Mouse (Mus musculus): ENCODE results near the gene Calhm6. TPM values are rescaled to one million over a fixed set of nuclear protein-coding genes. Genes with fewer than 3 reads are reported as not detected.

Calhm6 gene
- polyA plus RNA-seq, 1 experiment from 2014 or later: 1.3 TPM

DNA sequence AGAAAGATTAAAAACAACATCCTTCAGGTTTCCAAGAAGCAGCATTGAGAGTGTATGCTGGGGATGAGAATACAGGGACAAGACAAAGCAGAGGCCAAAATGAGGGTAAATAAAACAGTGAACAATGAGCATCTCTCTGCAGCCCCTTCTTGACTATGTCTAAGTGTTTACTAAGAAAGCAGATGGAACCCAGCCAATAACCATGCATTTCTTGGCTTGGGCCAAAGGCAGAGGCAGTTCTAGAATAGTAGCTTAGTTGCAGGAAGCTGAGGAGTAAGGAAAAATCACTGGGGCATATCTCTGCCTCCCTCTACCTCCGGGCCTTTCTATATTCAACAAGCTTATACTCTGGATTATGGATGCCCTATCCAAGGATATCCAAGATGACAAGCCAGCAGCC is 37.3 kb downstream of the Calhm6 start:
- no peak for TF ChIP-seq CTCF (IDR thresholded peaks at IDR 0.05; ENCODE audit: low read depth)
- ATAC-seq (replicated peaks; ENCODE audit: low FRiP score, low read depth): no peak
- no peaks in the 10 kb centered on the region for H3K9me3 ChIP-seq (replicated peaks; ENCODE audit: low read length)
- no peak overlapping the region for H3K4me2 ChIP-seq (ENCODE audit: low read length)
- no peaks in the 10 kb centered on the region for H3K4me1 ChIP-seq (replicated peaks; ENCODE audit: insufficient read depth, low read length)
- no peak overlapping the region for H3K27ac ChIP-seq
- no peak overlapping the region for H3K9ac ChIP-seq (ENCODE audit: low read depth, low read length)
- H3K27me3 ChIP-seq (ENCODE audit: insufficient read depth, low read length): no peaks in the 10 kb centered on the region
- no peaks in the 10 kb centered on the region for H3K36me3 ChIP-seq (ENCODE audit: insufficient read depth, low read length)
- 44% methylated on average over 1 of the region's 1 CpGs for WGBS
- no peak for DNase-seq (ENCODE audit: low spot score)
- H3K4me3 ChIP-seq (replicated peaks; ENCODE audit: low read depth, low read length): no peak overlapping the region

DNA sequence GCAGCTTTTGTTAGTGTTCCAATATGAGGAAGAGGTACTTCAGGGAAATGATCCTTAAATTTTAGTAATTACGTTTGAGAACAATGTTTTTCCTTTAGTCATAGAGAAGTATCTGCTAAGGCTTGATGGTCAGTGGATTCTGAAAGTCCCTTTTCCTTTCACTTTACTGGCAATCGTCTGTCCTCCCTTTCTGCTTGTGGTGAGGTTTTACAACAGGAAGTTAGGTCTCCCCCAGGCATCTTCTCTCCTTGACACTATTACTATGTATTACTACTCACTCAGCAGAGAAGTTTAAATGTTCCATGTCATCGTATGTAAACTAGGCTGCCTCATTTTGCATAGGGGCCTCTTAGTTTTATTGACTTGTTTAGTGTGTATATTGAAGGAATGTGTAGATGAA is 38.3 kb downstream of the Calhm6 start:
- no peaks in the 10 kb centered on the region for H3K9me3 ChIP-seq (replicated peaks; ENCODE audit: low read length)
- no peak overlapping the region for H3K4me3 ChIP-seq (replicated peaks; ENCODE audit: low read depth, low read length)
- H3K36me3 ChIP-seq (ENCODE audit: insufficient read depth, low read length): no peaks in the 10 kb centered on the region
- H3K4me2 ChIP-seq (ENCODE audit: low read length): no peak overlapping the region
- H3K9ac ChIP-seq (ENCODE audit: low read depth, low read length): no peak overlapping the region
- no peak overlapping the region for H3K27ac ChIP-seq
- no peaks in the 10 kb centered on the region for H3K4me1 ChIP-seq (replicated peaks; ENCODE audit: insufficient read depth, low read length)
- DNase-seq (ENCODE audit: low spot score) (no peak), ATAC-seq (replicated peaks; ENCODE audit: low FRiP score, low read depth) (no peak)
- TF ChIP-seq CTCF (IDR thresholded peaks at IDR 0.05; ENCODE audit: low read depth): no peak
- WGBS: 49% methylated on average over 3 of the region's 3 CpGs
- H3K27me3 ChIP-seq (ENCODE audit: insufficient read depth, low read length): no peaks in the 10 kb centered on the region

DNA sequence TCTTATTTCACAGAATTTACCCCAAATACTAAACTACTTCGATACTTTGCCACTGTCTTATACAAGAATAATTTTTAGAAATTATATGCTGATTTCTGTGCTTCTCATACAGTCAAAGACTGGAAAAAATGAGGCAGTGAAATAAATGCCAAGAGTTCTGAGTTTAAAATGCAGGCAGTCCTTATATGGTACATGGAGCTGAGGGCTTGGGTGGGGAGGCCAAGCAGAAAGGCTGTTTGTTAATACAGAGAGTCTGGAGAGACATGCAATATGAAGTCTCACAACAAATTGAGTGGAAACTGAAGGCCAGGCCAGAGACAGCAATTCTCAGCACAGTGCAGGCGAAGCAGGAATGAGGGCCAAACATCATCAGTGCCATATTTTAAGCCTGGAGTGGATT is 39.3 kb downstream of the Calhm6 start:
- H3K36me3 ChIP-seq (ENCODE audit: insufficient read depth, low read length): no peaks in the 10 kb centered on the region
- no peak overlapping the region for H3K9ac ChIP-seq (ENCODE audit: low read depth, low read length)
- H3K9me3 ChIP-seq (replicated peaks; ENCODE audit: low read length): no peaks in the 10 kb centered on the region
- no peak for TF ChIP-seq CTCF (IDR thresholded peaks at IDR 0.05; ENCODE audit: low read depth)
- no peaks in the 10 kb centered on the region for H3K27me3 ChIP-seq (ENCODE audit: insufficient read depth, low read length)
- H3K4me3 ChIP-seq (replicated peaks; ENCODE audit: low read depth, low read length): no peak overlapping the region
- H3K4me2 ChIP-seq (ENCODE audit: low read length): no peak overlapping the region
- H3K4me1 ChIP-seq (replicated peaks; ENCODE audit: insufficient read depth, low read length): no peaks in the 10 kb centered on the region
- ATAC-seq (replicated peaks; ENCODE audit: low FRiP score, low read depth) (no peak), DNase-seq (ENCODE audit: low spot score) (no peak)
- 77% methylated on average over 2 of the region's 2 CpGs for WGBS
- no peak overlapping the region for H3K27ac ChIP-seq

DNA sequence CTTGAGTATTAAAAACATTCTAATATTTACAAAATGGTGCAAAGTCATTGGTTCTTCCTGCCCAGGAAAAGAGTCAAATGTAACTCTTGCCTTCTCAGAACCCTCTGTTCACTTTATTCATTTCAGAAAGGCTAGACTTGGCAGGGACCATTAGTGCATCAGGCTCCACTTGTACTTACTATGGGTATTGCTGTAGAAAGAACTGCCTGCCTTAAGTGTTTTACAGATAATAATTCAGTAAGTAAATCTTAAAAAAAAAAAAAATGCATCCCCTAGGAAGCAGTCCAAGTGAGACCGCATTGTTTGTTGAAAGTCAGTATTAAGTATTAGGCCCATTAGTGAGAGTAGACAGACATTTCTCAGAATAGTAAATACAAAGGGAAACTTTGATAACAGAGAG is 41.3 kb downstream of the Calhm6 start:
- Histone ChIP-seq H3K9ac (ENCODE audit: low read depth, low read length) (no peak overlapping the region), H3K27ac (no peak overlapping the region), H3K4me2 (ENCODE audit: low read length) (no peak overlapping the region), H3K27me3 (ENCODE audit: insufficient read depth, low read length) (no peaks in the 10 kb centered on the region), H3K4me3 (replicated peaks; ENCODE audit: low read depth, low read length) (no peak overlapping the region), H3K4me1 (replicated peaks; ENCODE audit: insufficient read depth, low read length) (no peaks in the 10 kb centered on the region), H3K36me3 (ENCODE audit: insufficient read depth, low read length) (no peaks in the 10 kb centered on the region), H3K9me3 (replicated peaks; ENCODE audit: low read length) (no peaks in the 10 kb centered on the region)
- ATAC-seq (replicated peaks; ENCODE audit: low FRiP score, low read depth): no peak
- no peak for DNase-seq (ENCODE audit: low spot score)
- no peak for TF ChIP-seq CTCF (IDR thresholded peaks at IDR 0.05; ENCODE audit: low read depth)
- WGBS: 94% methylated on average over 1 of the region's 1 CpGs

Other genes with a start within 250 kb of the Calhm6 start
- gene Rsph4a, start 222.9 kb downstream of the Calhm6 start, polyA plus RNA-seq (2015; fragmentation: Nextera tagmentation; extraction: Ambion mirVana): 0.08 and 0.16 TPM in 2 replicates
- gene Zup1, start 176.7 kb downstream of the Calhm6 start, polyA plus RNA-seq (2015; fragmentation: Nextera tagmentation; extraction: Ambion mirVana): 15.4 and 15.5 TPM in 2 replicates
- 142 and 147 TPM in 2 replicates for gene Rwdd1, start 108.4 kb downstream of the Calhm6 start, polyA plus RNA-seq (2015; fragmentation: Nextera tagmentation; extraction: Ambion mirVana)
- gene Trappc3l, start 90.4 kb downstream of the Calhm6 start, polyA plus RNA-seq (2015; fragmentation: Nextera tagmentation; extraction: Ambion mirVana): not detected in 2 replicates
- gene Calhm4, start 83.7 kb downstream of the Calhm6 start, polyA plus RNA-seq (2015; fragmentation: Nextera tagmentation; extraction: Ambion mirVana): not detected in 2 replicates
- gene Calhm5, start 31.5 kb downstream of the Calhm6 start, polyA plus RNA-seq (2015; fragmentation: Nextera tagmentation; extraction: Ambion mirVana): 0.56 and 0.57 TPM in 2 replicates
- gene Dse, start 79.7 kb upstream of the Calhm6 start, polyA plus RNA-seq (2015; fragmentation: Nextera tagmentation; extraction: Ambion mirVana): 17.4 and 19.1 TPM in 2 replicates
- 70.1 and 74.9 TPM in 2 replicates for gene Tspyl1, start 154.2 kb upstream of the Calhm6 start, polyA plus RNA-seq (2015; fragmentation: Nextera tagmentation; extraction: Ambion mirVana)
- gene Tspyl4, start 169.5 kb upstream of the Calhm6 start, polyA plus RNA-seq (2015; fragmentation: Nextera tagmentation; extraction: Ambion mirVana): 9.4 and 9.9 TPM in 2 replicates

Measured in kidney, postnatal 0 days (tissue).